Mouse (Mus musculus): Measurements from ENCODE around the gene Afmid.

- TF ChIP-seq EP300 (IDR thresholded peaks at IDR 0.05; ENCODE audit: low read depth): no peak
- no peak for TF ChIP-seq CTCF (IDR thresholded peaks at IDR 0.05; ENCODE audit: low read depth)
Measured at GRCm38 (mm10) chr11:117838572-117838971, 12.8 kb downstream of the Afmid start.
